Mouse (Mus musculus) brown adipose tissue, adult 24 weeks (tissue): ENCODE data around the gene Pold1. TPM values are rescaled to one million over a fixed set of nuclear protein-coding genes. Genes with fewer than 3 reads are reported as not detected.

Experiments used
- H3K27ac ChIP-seq: fragments of 200-500 bp; replicated peaks from 2 replicates; pipeline ENCODE4 v1.5.1; 2012; ENCODE audit warnings: low read depth, mild to moderate bottlenecking, low read length
- H3K4me1 ChIP-seq: fragments of 200-500 bp; 2 replicates; pipeline ENCODE4 v1.6.1; 2012; ENCODE audit warnings: low read length, mixed read lengths; ENCODE audit not compliant: control insufficient read depth, insufficient read depth, insufficient read length
- H3K4me3 ChIP-seq: fragments of 200-500 bp; 2 replicates; pipeline ENCODE4 v1.5.1; 2012; ENCODE audit warnings: low read depth, mild to moderate bottlenecking, low read length, moderate library complexity; ENCODE audit not compliant: insufficient read depth
- polyA plus RNA-seq: library from polyadenylated mRNA; stranded (reverse); fragments of >200 nt; gene quantifications from 2 replicates; pipeline ENCODE4 v1.2.4, GENCODE M21; 2012; ENCODE audit not compliant: missing spikeins, insufficient read depth, insufficient read length

Gene Pold1
- polyA plus RNA-seq, result 2.6 and 3.9 TPM in 2 replicates

- Histone ChIP-seq H3K4me1 (peaks cover 8% of the 10 kb centered on the region; the same call in 1 of the 2 replicates), H3K4me3 (peak within 1 kb of the TSS; percentile 70), H3K27ac (peak within 1 kb of the TSS; percentile 41)
Measured at GRCm38 (mm10) chr7:44548497-44549087, at the start of gene Pold1. Pold1 (minus strand) TSS chr7:44548849.

- Histone ChIP-seq H3K4me1 (no peaks in the 10 kb centered on the region), H3K4me3 (no peak overlapping the region), H3K27ac (no peak overlapping the region)
Measured at GRCm38 (mm10) chr7:44598336-44598735, 49.7 kb upstream of the Pold1 start.

- Histone ChIP-seq H3K27ac (no peak overlapping the region), H3K4me3 (no peak overlapping the region), H3K4me1 (no peaks in the 10 kb centered on the region)
Measured at GRCm38 (mm10) chr7:44597666-44598065, 49.0 kb upstream of the Pold1 start.

GRCm38 (mm10) chr7:44596996-44597538, 48.4 kb upstream of the Pold1 start:
- Histone ChIP-seq H3K4me1 (no peaks in the 10 kb centered on the region), H3K4me3 (no peak overlapping the region), H3K27ac (no peak overlapping the region)

GRCm38 (mm10) chr7:44596051-44596450, 47.4 kb upstream of the Pold1 start:
- no peak overlapping the region for H3K27ac ChIP-seq
- H3K4me3 ChIP-seq, result no peak overlapping the region
- peaks cover 2% of the 10 kb centered on the region for H3K4me1 ChIP-seq

- no peak overlapping the region for H3K4me3 ChIP-seq
- no peak overlapping the region for H3K27ac ChIP-seq
- peaks cover 2% of the 10 kb centered on the region for H3K4me1 ChIP-seq
Measured at GRCm38 (mm10) chr7:44595131-44595561, 46.5 kb upstream of the Pold1 start.

- H3K27ac ChIP-seq, result no peak overlapping the region
- peaks cover 2% of the 10 kb centered on the region for H3K4me1 ChIP-seq
- no peak overlapping the region for H3K4me3 ChIP-seq
Measured at GRCm38 (mm10) chr7:44594291-44594690, 45.6 kb upstream of the Pold1 start.

- peaks cover 2% of the 10 kb centered on the region for H3K4me1 ChIP-seq
- H3K4me3 ChIP-seq, result no peak overlapping the region
- no peak overlapping the region for H3K27ac ChIP-seq
Measured at GRCm38 (mm10) chr7:44593775-44594174, 45.1 kb upstream of the Pold1 start.

GRCm38 (mm10) chr7:44593051-44593450, 44.4 kb upstream of the Pold1 start:
- Histone ChIP-seq H3K4me3 (no peak overlapping the region), H3K27ac (no peak overlapping the region), H3K4me1 (peaks cover 2% of the 10 kb centered on the region)

- Histone ChIP-seq H3K27ac (no peak overlapping the region), H3K4me1 (peaks cover 2% of the 10 kb centered on the region), H3K4me3 (peak overlapping the region; percentile 29)
Measured at GRCm38 (mm10) chr7:44591348-44592116, 42.9 kb upstream of the Pold1 start.

- H3K4me1 ChIP-seq, result peaks cover 2% of the 10 kb centered on the region
- H3K4me3 ChIP-seq, result peak within 1 kb of the TSS; percentile 29
- no peak within 1 kb of the TSS for H3K27ac ChIP-seq
Measured at GRCm38 (mm10) chr7:44590402-44591347, 42.0 kb upstream of the Pold1 start, which contains the start of gene Kcnc3. Kcnc3 (plus strand) TSS chr7:44590664.

GRCm38 (mm10) chr7:44589946-44590345, 41.3 kb upstream of the Pold1 start:
- Histone ChIP-seq H3K4me1 (peaks cover 2% of the 10 kb centered on the region), H3K27ac (no peak overlapping the region), H3K4me3 (no peak overlapping the region)

GRCm38 (mm10) chr7:44589149-44589548, 40.5 kb upstream of the Pold1 start:
- Histone ChIP-seq H3K4me1 (peaks cover 2% of the 10 kb centered on the region), H3K27ac (no peak overlapping the region), H3K4me3 (peak overlapping the region; percentile 10)

GRCm38 (mm10) chr7:44588338-44588737, 39.7 kb upstream of the Pold1 start:
- H3K4me3 ChIP-seq, result no peak overlapping the region
- peaks cover 2% of the 10 kb centered on the region for H3K4me1 ChIP-seq
- H3K27ac ChIP-seq, result no peak overlapping the region

- peaks cover 2% of the 10 kb centered on the region for H3K4me1 ChIP-seq
- H3K4me3 ChIP-seq, result no peak overlapping the region
- no peak overlapping the region for H3K27ac ChIP-seq
Measured at GRCm38 (mm10) chr7:44587676-44588075, 39.0 kb upstream of the Pold1 start.
